Mouse (Mus musculus) G1E (cell line): ENCODE measurements around the gene Zfp59.

Experiments
- CTCF ChIP-seq: IDR thresholded peaks from 2 replicates; pipeline ENCODE4 v1.5.1; 2012; ENCODE audit warnings: low read depth, low read length, inconsistent platforms, mixed read lengths
- GATA1 ChIP-seq: IDR thresholded peaks from 2 replicates; pipeline ENCODE4 v1.6.1; 2012; ENCODE audit warnings: borderline replicate concordance, low read length, inconsistent platforms, mixed read lengths
- GATA2 ChIP-seq: IDR thresholded peaks from 2 replicates; pipeline ENCODE4 v1.6.1; 2012; ENCODE audit warnings: low read depth, low read length, inconsistent platforms, borderline replicate concordance
- TAL1 ChIP-seq: conservative IDR thresholded peaks from 2 replicates; pipeline ENCODE4 v1.6.1; 2012; ENCODE audit warnings: low read depth, low read length, inconsistent platforms, mixed read lengths

DNA sequence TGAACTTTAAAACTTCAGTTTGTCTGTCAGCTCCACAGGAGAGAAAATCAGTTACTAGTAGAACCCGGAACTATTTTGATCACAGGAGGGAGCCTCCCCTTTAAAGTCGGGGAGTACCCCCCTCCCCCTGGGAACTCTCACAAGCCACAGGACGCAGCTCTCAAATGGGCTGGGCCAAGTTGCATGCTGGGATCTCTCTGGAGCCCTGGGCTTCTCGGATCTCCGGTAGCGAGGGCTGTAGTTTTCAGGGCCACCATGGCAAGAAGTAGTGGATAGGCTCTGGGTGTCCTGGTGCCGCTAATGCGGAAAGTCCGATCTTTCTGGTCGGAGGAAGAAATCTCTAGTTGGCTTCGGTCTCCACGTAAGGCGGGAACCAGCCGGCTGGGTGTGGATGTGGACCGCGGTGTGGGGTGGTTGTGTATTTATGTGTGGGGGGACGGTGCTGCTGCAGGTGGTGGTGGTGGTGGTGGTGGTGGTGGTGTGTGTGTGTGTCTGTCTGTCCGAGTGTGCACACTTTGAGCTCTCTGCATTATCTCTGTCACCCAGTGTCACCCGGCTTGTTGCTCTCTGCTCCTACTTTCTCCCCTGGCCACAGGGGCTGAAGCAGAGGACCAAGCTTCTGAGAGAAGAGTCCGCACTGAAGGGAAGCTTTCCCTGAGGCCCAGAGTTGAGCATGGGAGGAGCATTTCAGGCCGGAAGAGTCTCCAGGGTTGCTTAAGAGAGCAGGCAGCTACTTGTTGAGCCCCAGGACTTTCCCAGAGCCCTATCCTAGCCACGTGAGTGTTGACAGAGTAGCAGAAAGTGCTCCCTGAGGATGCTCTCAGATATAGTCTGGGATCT, 22.2 kb downstream of the Zfp59 start:
- TF ChIP-seq GATA1 (no peak), CTCF (no peak), GATA2 (no peak), TAL1 (no peak)
